Mouse (Mus musculus): ENCODE results near the gene Gm5294. TPM values are rescaled to one million over a fixed set of nuclear protein-coding genes. Genes with fewer than 3 reads are reported as not detected.

The Gm5294 gene
- polyA plus RNA-seq, 1 experiment from 2014 or later = not detected

DNA sequence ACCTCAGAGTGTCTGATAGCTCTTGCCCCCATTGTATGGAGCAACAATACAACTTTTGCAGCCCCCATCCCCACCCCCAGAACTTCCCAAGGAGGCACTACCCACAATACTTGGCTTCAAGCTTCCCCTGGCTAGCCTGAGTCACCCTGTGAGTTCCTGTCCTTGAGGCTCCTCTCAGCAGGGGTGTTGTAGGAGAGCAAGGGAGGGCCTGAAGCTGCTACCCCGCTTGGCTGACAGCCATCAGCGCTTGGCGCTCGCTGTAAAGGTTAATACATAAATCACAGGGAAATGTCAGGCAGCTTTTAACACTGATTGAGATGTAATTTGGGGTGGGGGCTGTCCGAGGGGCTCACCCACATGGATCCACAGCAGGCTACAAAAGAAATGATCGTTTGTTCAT is 13.5 kb downstream of the Gm5294 start:
- H3K4me1 ChIP-seq (ENCODE audit: control insufficient read depth, insufficient read depth, low read length) = no peaks in the 10 kb centered on the region
- H3K4me2 ChIP-seq (ENCODE audit: low read depth, low read length) = no peak overlapping the region
- no peaks in the 10 kb centered on the region for H3K36me3 ChIP-seq (replicated peaks; ENCODE audit: control insufficient read depth, insufficient read depth, low read depth, low read length)
- ATAC-seq (replicated peaks; ENCODE audit: insufficient number of reproducible peaks, low FRiP score, low TSS enrichment, low read depth) = no peak
- no peaks in the 10 kb centered on the region for H3K9me3 ChIP-seq (replicated peaks; ENCODE audit: control insufficient read depth, low read length)
- no peak overlapping the region for H3K4me3 ChIP-seq (ENCODE audit: low read depth, low read length)
- H3K27me3 ChIP-seq (ENCODE audit: control insufficient read depth, insufficient read depth, low read length) = no peaks in the 10 kb centered on the region
- DNase-seq (ENCODE audit: low spot score) = no peak
- WGBS = 68% methylated on average over 6 of the region's 6 CpGs
- no peak overlapping the region for H3K27ac ChIP-seq (replicated peaks; ENCODE audit: low read depth, low read length)
- H3K9ac ChIP-seq (replicated peaks; ENCODE audit: low read length) = no peak overlapping the region

- ATAC-seq (replicated peaks; ENCODE audit: insufficient number of reproducible peaks, low FRiP score, low TSS enrichment, low read depth) = no peak
- Histone ChIP-seq H3K27me3 (ENCODE audit: control insufficient read depth, insufficient read depth, low read length) (no peaks in the 10 kb centered on the region), H3K27ac (replicated peaks; ENCODE audit: low read depth, low read length) (no peak overlapping the region), H3K36me3 (replicated peaks; ENCODE audit: control insufficient read depth, insufficient read depth, low read depth, low read length) (no peaks in the 10 kb centered on the region), H3K4me3 (ENCODE audit: low read depth, low read length) (no peak overlapping the region), H3K9ac (replicated peaks; ENCODE audit: low read length) (no peak overlapping the region), H3K4me1 (ENCODE audit: control insufficient read depth, insufficient read depth, low read length) (no peaks in the 10 kb centered on the region), H3K9me3 (replicated peaks; ENCODE audit: control insufficient read depth, low read length) (no peaks in the 10 kb centered on the region), H3K4me2 (ENCODE audit: low read depth, low read length) (no peak overlapping the region)
- no peak for DNase-seq (ENCODE audit: low spot score)
- WGBS = 82% methylated on average over 3 of the region's 3 CpGs
Measured at GRCm38 (mm10) chr5:138834910-138835309, 15.0 kb downstream of the Gm5294 start.

DNA sequence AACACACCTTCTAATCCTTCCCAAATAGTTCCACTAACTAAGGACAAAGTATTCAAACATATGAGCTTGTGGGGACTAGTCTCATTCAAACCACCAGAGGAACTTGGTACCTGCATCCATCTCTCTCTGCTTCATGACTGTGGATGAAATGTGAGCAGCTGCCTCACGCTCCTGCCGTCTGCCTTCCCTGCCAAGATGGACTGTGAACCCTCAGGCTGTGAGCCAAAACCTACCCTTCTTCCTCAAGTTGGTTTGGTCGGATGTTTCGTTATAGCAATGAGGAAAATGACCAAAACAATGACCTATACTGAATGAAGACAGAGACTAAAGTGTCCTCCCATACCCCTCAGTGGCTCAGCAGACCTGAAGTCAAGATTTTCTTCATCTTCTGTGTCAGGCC is 21.1 kb downstream of the Gm5294 start:
- DNase-seq (ENCODE audit: low spot score) (no peak), ATAC-seq (replicated peaks; ENCODE audit: insufficient number of reproducible peaks, low FRiP score, low TSS enrichment, low read depth) (no peak)

GRCm38 (mm10) chr5:138843168-138843824 is 23.4 kb downstream of the Gm5294 start:
- WGBS = 70% methylated on average over 9 of the region's 9 CpGs
- Histone ChIP-seq H3K4me3 (ENCODE audit: low read depth, low read length) (no peak overlapping the region), H3K9ac (replicated peaks; ENCODE audit: low read length) (no peak overlapping the region), H3K4me1 (ENCODE audit: control insufficient read depth, insufficient read depth, low read length) (no peaks in the 10 kb centered on the region), H3K27me3 (ENCODE audit: control insufficient read depth, insufficient read depth, low read length) (no peaks in the 10 kb centered on the region), H3K4me2 (ENCODE audit: low read depth, low read length) (no peak overlapping the region), H3K36me3 (replicated peaks; ENCODE audit: control insufficient read depth, insufficient read depth, low read depth, low read length) (no peaks in the 10 kb centered on the region), H3K27ac (replicated peaks; ENCODE audit: low read depth, low read length) (no peak overlapping the region), H3K9me3 (replicated peaks; ENCODE audit: control insufficient read depth, low read length) (no peaks in the 10 kb centered on the region)
- no peak for ATAC-seq (replicated peaks; ENCODE audit: insufficient number of reproducible peaks, low FRiP score, low TSS enrichment, low read depth)
- no peak for DNase-seq (ENCODE audit: low spot score)

More for the DNA sequence above, 21.1 kb downstream of the Gm5294 start:
- H3K9me3 ChIP-seq (replicated peaks; ENCODE audit: control insufficient read depth, low read length) = no peaks in the 10 kb centered on the region
- H3K4me3 ChIP-seq (ENCODE audit: low read depth, low read length) = no peak overlapping the region
- H3K4me1 ChIP-seq (ENCODE audit: control insufficient read depth, insufficient read depth, low read length) = no peaks in the 10 kb centered on the region
- H3K36me3 ChIP-seq (replicated peaks; ENCODE audit: control insufficient read depth, insufficient read depth, low read depth, low read length) = no peaks in the 10 kb centered on the region
- H3K9ac ChIP-seq (replicated peaks; ENCODE audit: low read length) = no peak overlapping the region
- 91% methylated on average over 4 of the region's 4 CpGs for WGBS
- H3K27ac ChIP-seq (replicated peaks; ENCODE audit: low read depth, low read length) = no peak overlapping the region
- no peaks in the 10 kb centered on the region for H3K27me3 ChIP-seq (ENCODE audit: control insufficient read depth, insufficient read depth, low read length)
- H3K4me2 ChIP-seq (ENCODE audit: low read depth, low read length) = no peak overlapping the region

- Histone ChIP-seq H3K9me3 (replicated peaks; ENCODE audit: control insufficient read depth, low read length) (no peaks in the 10 kb centered on the region), H3K4me3 (ENCODE audit: low read depth, low read length) (no peak overlapping the region), H3K4me1 (ENCODE audit: control insufficient read depth, insufficient read depth, low read length) (no peaks in the 10 kb centered on the region), H3K9ac (replicated peaks; ENCODE audit: low read length) (no peak overlapping the region), H3K27me3 (ENCODE audit: control insufficient read depth, insufficient read depth, low read length) (no peaks in the 10 kb centered on the region), H3K4me2 (ENCODE audit: low read depth, low read length) (no peak overlapping the region), H3K27ac (replicated peaks; ENCODE audit: low read depth, low read length) (no peak overlapping the region), H3K36me3 (replicated peaks; ENCODE audit: control insufficient read depth, insufficient read depth, low read depth, low read length) (no peaks in the 10 kb centered on the region)
- DNase-seq (ENCODE audit: low spot score) (no peak), ATAC-seq (replicated peaks; ENCODE audit: insufficient number of reproducible peaks, low FRiP score, low TSS enrichment, low read depth) (no peak)
- 80% methylated on average over 4 of the region's 4 CpGs for WGBS
Measured at GRCm38 (mm10) chr5:138846506-138846905, 26.6 kb downstream of the Gm5294 start.

DNA sequence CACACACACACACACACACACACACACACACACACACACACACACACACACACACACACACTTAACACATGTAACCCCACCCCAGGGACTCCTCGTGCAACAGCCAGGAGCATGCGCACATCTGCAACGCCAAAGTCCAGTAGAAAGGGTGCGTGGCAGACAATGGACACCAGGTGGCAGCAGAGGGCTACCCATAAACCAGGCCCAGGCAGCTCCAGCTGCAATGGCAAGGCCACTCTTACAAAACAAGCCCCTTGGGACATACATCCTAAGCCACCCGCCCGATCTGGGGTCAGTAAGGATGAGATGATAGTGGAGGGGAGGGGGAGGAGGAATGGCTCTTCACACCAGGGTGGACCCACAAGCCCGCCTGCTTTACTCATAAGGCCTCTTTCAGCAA is 28.2 kb downstream of the Gm5294 start:
- WGBS = 3% methylated on average over 7 of the region's 7 CpGs
- Histone ChIP-seq H3K4me1 (ENCODE audit: control insufficient read depth, insufficient read depth, low read length) (no peaks in the 10 kb centered on the region), H3K9ac (replicated peaks; ENCODE audit: low read length) (no peak overlapping the region), H3K27me3 (ENCODE audit: control insufficient read depth, insufficient read depth, low read length) (no peaks in the 10 kb centered on the region), H3K36me3 (replicated peaks; ENCODE audit: control insufficient read depth, insufficient read depth, low read depth, low read length) (no peaks in the 10 kb centered on the region), H3K27ac (replicated peaks; ENCODE audit: low read depth, low read length) (no peak overlapping the region), H3K9me3 (replicated peaks; ENCODE audit: control insufficient read depth, low read length) (no peaks in the 10 kb centered on the region), H3K4me3 (ENCODE audit: low read depth, low read length) (no peak overlapping the region), H3K4me2 (ENCODE audit: low read depth, low read length) (no peak overlapping the region; the same call in 1 of the 2 replicates)
- peak; percentile 72 for ATAC-seq (replicated peaks; ENCODE audit: insufficient number of reproducible peaks, low FRiP score, low TSS enrichment, low read depth)
- DNase-seq (ENCODE audit: low spot score) = peak; percentile 90

GRCm38 (mm10) chr5:138849682-138850461 is 30.0 kb downstream of the Gm5294 start:
- Histone ChIP-seq H3K9ac (replicated peaks; ENCODE audit: low read length) (no peak overlapping the region), H3K9me3 (replicated peaks; ENCODE audit: control insufficient read depth, low read length) (no peaks in the 10 kb centered on the region), H3K4me1 (ENCODE audit: control insufficient read depth, insufficient read depth, low read length) (no peaks in the 10 kb centered on the region), H3K27ac (replicated peaks; ENCODE audit: low read depth, low read length) (no peak overlapping the region), H3K36me3 (replicated peaks; ENCODE audit: control insufficient read depth, insufficient read depth, low read depth, low read length) (no peaks in the 10 kb centered on the region), H3K27me3 (ENCODE audit: control insufficient read depth, insufficient read depth, low read length) (no peaks in the 10 kb centered on the region), H3K4me2 (ENCODE audit: low read depth, low read length) (no peak overlapping the region), H3K4me3 (ENCODE audit: low read depth, low read length) (no peak overlapping the region)
- DNase-seq (ENCODE audit: low spot score) (no peak), ATAC-seq (replicated peaks; ENCODE audit: insufficient number of reproducible peaks, low FRiP score, low TSS enrichment, low read depth) (peak; percentile 48; the same call in 1 of the 2 replicates)
- WGBS = 77% methylated on average over 23 of the region's 23 CpGs

DNA sequence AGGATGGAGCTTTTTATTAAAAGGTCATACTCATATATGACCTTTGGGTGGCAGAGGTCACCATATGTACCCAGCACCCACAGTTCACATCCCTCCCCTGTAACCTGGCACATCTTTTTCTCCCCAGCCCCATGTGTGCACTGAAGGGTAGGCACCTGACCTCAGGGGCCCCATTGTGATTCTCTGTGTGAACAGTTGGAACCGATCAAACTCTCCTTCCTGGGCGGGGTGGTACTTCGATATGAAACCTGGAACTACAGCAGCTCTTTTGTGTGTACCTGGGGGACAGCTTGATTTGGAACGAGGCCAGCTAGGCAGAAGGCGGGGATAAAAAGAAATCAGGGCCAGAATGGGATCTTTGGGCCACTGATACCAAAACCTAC is 30.6 kb downstream of the Gm5294 start:
- no peaks in the 10 kb centered on the region for H3K27me3 ChIP-seq (ENCODE audit: control insufficient read depth, insufficient read depth, low read length)
- H3K36me3 ChIP-seq (replicated peaks; ENCODE audit: control insufficient read depth, insufficient read depth, low read depth, low read length) = no peaks in the 10 kb centered on the region
- no peaks in the 10 kb centered on the region for H3K4me1 ChIP-seq (ENCODE audit: control insufficient read depth, insufficient read depth, low read length)
- no peak overlapping the region for H3K27ac ChIP-seq (replicated peaks; ENCODE audit: low read depth, low read length)
- H3K4me3 ChIP-seq (ENCODE audit: low read depth, low read length) = no peak overlapping the region
- H3K9me3 ChIP-seq (replicated peaks; ENCODE audit: control insufficient read depth, low read length) = no peaks in the 10 kb centered on the region
- ATAC-seq (replicated peaks; ENCODE audit: insufficient number of reproducible peaks, low FRiP score, low TSS enrichment, low read depth) = no peak
- H3K4me2 ChIP-seq (ENCODE audit: low read depth, low read length) = no peak overlapping the region
- WGBS = 84% methylated on average over 5 of the region's 5 CpGs
- no peak for DNase-seq (ENCODE audit: low spot score)
- H3K9ac ChIP-seq (replicated peaks; ENCODE audit: low read length) = no peak overlapping the region
